Mouse (Mus musculus): Measurements from ENCODE around the gene Tgfb2.

DNA sequence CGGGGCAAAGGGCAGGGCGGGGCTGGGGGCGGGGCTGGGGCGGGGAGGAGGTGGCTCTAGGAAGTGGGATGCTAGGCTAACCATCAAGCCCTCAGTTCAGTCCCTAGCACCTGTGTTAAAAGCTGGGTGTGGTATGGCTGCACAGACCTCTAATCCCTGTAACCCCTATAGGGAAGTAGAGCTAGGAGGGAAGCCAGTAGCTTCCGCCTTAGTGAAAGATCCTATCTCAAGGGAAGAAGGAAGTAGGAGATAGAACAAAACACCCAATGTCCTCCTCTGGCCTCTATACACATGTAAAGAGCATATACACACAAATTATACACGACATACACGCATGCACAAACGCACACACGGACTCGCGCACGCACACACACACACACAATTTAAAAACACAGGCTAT lies 28.2 kb downstream of the Tgfb2 start:
- no peak for TF ChIP-seq CTCF (IDR thresholded peaks at IDR 0.05; ENCODE audit: borderline replicate concordance, extremely low read depth, insufficient read depth, insufficient read length)
- no peak for TF ChIP-seq POLR2A (IDR thresholded peaks at IDR 0.05; ENCODE audit: borderline replicate concordance, extremely low read depth, insufficient read depth, insufficient read length, poor library complexity, severe bottlenecking)
